Mouse (Mus musculus) spleen, adult 2 months (tissue): ENCODE measurements around the gene Phpt1.

ENCODE experiments used
- CTCF ChIP-seq: fragments of 200-500 bp; IDR thresholded peaks from 2 replicates; pipeline ENCODE4 v1.5.1; 2011; ENCODE audit warnings: mild to moderate bottlenecking, inconsistent platforms; ENCODE audit not compliant: insufficient read depth, insufficient read length, insufficient replicate concordance; ENCODE audit errors: extremely low read depth
- POLR2A ChIP-seq: fragments of 200-500 bp; IDR thresholded peaks from 2 replicates; pipeline ENCODE4 v1.6.1; 2011; ENCODE audit warnings: low read depth, low read length, inconsistent platforms

- TF ChIP-seq CTCF (no peak), POLR2A (no peak)
These were observed 17.1 kb downstream of the Phpt1 start for GRCm38 (mm10) chr2:25557964-25558360.
